Mouse (Mus musculus) central nervous system, embryonic 11.5 days (tissue): Measurements from ENCODE around the gene Eml1. TPM values are rescaled to one million over a fixed set of nuclear protein-coding genes. Genes with fewer than 3 reads are reported as not detected.

ENCODE experiments used
- polyA plus RNA-seq: library from polyadenylated mRNA; depleted of rRNA; stranded (reverse); fragments of >200 nt; gene quantifications from 2 replicates; pipeline ENCODE4 v1.2.3, GENCODE M21; 2012; rRNA removed

The Eml1 gene
- 48.9 and 52.6 TPM in 2 replicates for polyA plus RNA-seq

DNA sequence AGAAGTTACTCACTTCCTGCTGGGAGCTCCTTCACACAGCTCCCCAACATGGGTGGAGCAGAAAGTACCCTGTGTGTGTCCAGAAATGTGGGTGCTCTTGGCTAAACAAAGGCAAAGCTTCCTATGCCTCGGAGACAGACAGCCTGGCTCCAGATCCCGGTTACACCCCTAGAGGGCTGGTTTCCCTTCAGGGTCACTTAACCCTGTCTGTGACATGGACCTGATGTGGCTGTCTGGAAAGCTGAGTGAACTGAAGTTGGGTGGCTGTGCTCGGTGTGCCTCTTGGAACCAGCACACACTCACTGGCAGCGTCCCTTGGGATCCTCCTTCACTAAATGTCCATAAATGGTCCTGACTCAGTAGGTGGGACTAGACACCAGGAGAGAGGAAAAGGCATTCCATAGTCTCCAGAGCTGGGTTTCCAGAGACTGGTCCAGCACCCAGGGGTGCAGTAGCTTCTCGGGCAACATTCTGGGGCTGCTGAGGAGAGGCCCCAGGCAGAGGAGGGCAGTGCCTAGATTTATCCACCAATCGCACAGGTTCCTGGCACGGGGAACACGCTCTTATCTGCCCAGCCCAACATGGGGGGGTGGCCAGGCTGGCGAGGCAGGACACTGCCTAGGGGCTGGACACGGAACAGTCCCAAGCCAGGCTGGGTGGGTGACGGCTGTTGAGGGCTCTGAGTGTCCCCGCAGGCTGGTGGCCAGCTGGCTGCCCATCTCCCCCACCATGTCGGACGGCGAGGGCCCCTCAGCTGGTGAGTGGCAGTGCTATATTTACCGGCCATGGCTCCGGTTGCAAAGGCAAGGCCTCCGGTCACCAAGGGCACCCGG lies at the start of gene Eml1:
Gene Eml1, plus strand, starts transcription at position 362 of the 833 bp plus-strand sequence.

GRCm38 (mm10) chr12:108333895-108334445 lies 36.8 kb upstream of the Eml1 start, which contains the start of gene Cyp46a1:
Cyp46a1 (plus strand) TSS chr12:108334381.

GRCm38 (mm10) chr12:108554120-108554841 lies 183.5 kb downstream of the Eml1 start, which contains the start of gene Evl:
Evl (plus strand) TSS chr12:108554720.

Other genes with a start within 250 kb of the Eml1 start
- gene Setd3, start 191.6 kb upstream of the Eml1 start, polyA plus RNA-seq, result 74.4 and 88.3 TPM in 2 replicates
- 27.8 and 42.4 TPM in 2 replicates for gene Ccnk, start 191.4 kb upstream of the Eml1 start, polyA plus RNA-seq
- gene Ccdc85c, start 95.5 kb upstream of the Eml1 start, polyA plus RNA-seq, result 27.6 and 69.4 TPM in 2 replicates
- gene Hhipl1, start 64.7 kb upstream of the Eml1 start, polyA plus RNA-seq, result 3.4 and 6.5 TPM in 2 replicates
- 27.6 and 33.0 TPM in 2 replicates for gene Cyp46a1, start 36.6 kb upstream of the Eml1 start, polyA plus RNA-seq
- 227 and 228 TPM in 2 replicates for gene Evl, start 183.8 kb downstream of the Eml1 start, polyA plus RNA-seq